Mouse (Mus musculus) left cerebral cortex, adult 11 months (tissue): Measurements from ENCODE around the gene Hist1h3b.
"Not testable (repeated sequence)": the region's sequence is repeated elsewhere in the genome, so short reads cannot be mapped to it uniquely, and the experiment has no call there.

Experiments used
- DNase-seq: peaks from one replicate; pipeline ENCODE4 v3.0.0; 2022; ENCODE audit warnings: low spot score

Gene Hist1h3b

GRCm38 (mm10) chr13:23752067-23752741 lies at the start of gene Hist1h3b:
TSS of gene Hist1h3b (plus strand) at chr13:23752267.
- DNase-seq: peak; percentile 88

GRCm38 (mm10) chr13:23702801-23703200 lies 49.3 kb upstream of the Hist1h3b start:
- DNase-seq: not testable (repeated sequence)

- no peak for DNase-seq
Measured at GRCm38 (mm10) chr13:23705751-23706356, 46.2 kb upstream of the Hist1h3b start.

GRCm38 (mm10) chr13:23706771-23707170 lies 45.3 kb upstream of the Hist1h3b start:
- DNase-seq: no peak

GRCm38 (mm10) chr13:23708041-23708440 lies 44.0 kb upstream of the Hist1h3b start:
- no peak for DNase-seq

GRCm38 (mm10) chr13:23708654-23709053 lies 43.4 kb upstream of the Hist1h3b start:
- no peak for DNase-seq

GRCm38 (mm10) chr13:23709714-23710373 lies 42.2 kb upstream of the Hist1h3b start:
- DNase-seq: no peak

GRCm38 (mm10) chr13:23710374-23711089 lies 41.5 kb upstream of the Hist1h3b start, which contains the start of gene Hfe:
TSS of gene Hfe (minus strand) at chr13:23710854.
- no peak for DNase-seq

- DNase-seq: no peak
Measured at GRCm38 (mm10) chr13:23716261-23717042, 35.6 kb upstream of the Hist1h3b start.

- DNase-seq: no peak
Measured at GRCm38 (mm10) chr13:23717176-23717575, 34.9 kb upstream of the Hist1h3b start.

- not testable (repeated sequence) for DNase-seq
Measured at GRCm38 (mm10) chr13:23717593-23718245, 34.3 kb upstream of the Hist1h3b start.

- no peak for DNase-seq
Measured at GRCm38 (mm10) chr13:23724239-23724638, 27.8 kb upstream of the Hist1h3b start.

- no peak for DNase-seq
Measured at GRCm38 (mm10) chr13:23725213-23725612, 26.9 kb upstream of the Hist1h3b start.

- no peak for DNase-seq
Measured at GRCm38 (mm10) chr13:23728472-23729191, 23.4 kb upstream of the Hist1h3b start.

- DNase-seq: no peak
Measured at GRCm38 (mm10) chr13:23729192-23729525, 22.9 kb upstream of the Hist1h3b start.

GRCm38 (mm10) chr13:23729706-23730105 lies 22.4 kb upstream of the Hist1h3b start:
- no peak for DNase-seq

GRCm38 (mm10) chr13:23730479-23730878 lies 21.6 kb upstream of the Hist1h3b start:
- DNase-seq: no peak

GRCm38 (mm10) chr13:23732156-23732804 lies 19.8 kb upstream of the Hist1h3b start:
- no peak for DNase-seq

- no peak for DNase-seq
Measured at GRCm38 (mm10) chr13:23737091-23737490, 15.0 kb upstream of the Hist1h3b start.

GRCm38 (mm10) chr13:23738041-23738440 lies 14.0 kb upstream of the Hist1h3b start:
- no peak for DNase-seq
